Mouse (Mus musculus) embryonic fibroblast, embryonic 13.5 days (primary cell): ENCODE data around the gene Adtrp.

Experiments
- CTCF ChIP-seq: IDR thresholded peaks from 2 replicates; pipeline ENCODE4 v1.5.1; 2011; ENCODE audit warnings: mild to moderate bottlenecking, control low read depth, low read length, moderate library complexity, borderline replicate concordance; ENCODE audit not compliant: insufficient read depth
- POLR2A ChIP-seq: IDR thresholded peaks from 2 replicates; pipeline ENCODE4 v1.6.1; 2011; ENCODE audit warnings: low read depth, mild to moderate bottlenecking, control low read depth, low read length, moderate library complexity

- TF ChIP-seq POLR2A, result no peak
- no peak for TF ChIP-seq CTCF
These were observed 43.1 kb upstream of the Adtrp start for GRCm38 (mm10) chr13:41890618-41891017.
